Mouse (Mus musculus) testis, adult 10 weeks (tissue): ENCODE measurements around the gene Olfr1260. TPM values are rescaled to one million over a fixed set of nuclear protein-coding genes. Genes with fewer than 3 reads are reported as not detected.

Source experiments
- polyA plus RNA-seq: library from polyadenylated mRNA; stranded (reverse); fragments of 350-450 nt; fragmentation: Illumina TruSeq; extraction: RNeasy Lipid Tissue Mini Kit (QIAGEN cat#74804); gene quantifications from one replicate; pipeline ENCODE4 v1.2.3, GENCODE M21; 2014; ENCODE audit warnings: low read depth, low replicate concordance

Olfr1260 gene
- polyA plus RNA-seq: not detected

GRCm38 (mm10) chr2:89974184-89974583, at the start of gene Olfr1260:
Olfr1260 (plus strand) TSS chr2:89974340.

GRCm38 (mm10) chr2:89927009-89927408, 47.1 kb upstream of the Olfr1260 start, which contains the start of gene Olfr1258:
Olfr1258 (plus strand) TSS chr2:89927309.

GRCm38 (mm10) chr2:89948564-89948963, 25.6 kb upstream of the Olfr1260 start, which contains the start of gene Olfr1259:
Olfr1259 (minus strand) TSS chr2:89948664.

DNA sequence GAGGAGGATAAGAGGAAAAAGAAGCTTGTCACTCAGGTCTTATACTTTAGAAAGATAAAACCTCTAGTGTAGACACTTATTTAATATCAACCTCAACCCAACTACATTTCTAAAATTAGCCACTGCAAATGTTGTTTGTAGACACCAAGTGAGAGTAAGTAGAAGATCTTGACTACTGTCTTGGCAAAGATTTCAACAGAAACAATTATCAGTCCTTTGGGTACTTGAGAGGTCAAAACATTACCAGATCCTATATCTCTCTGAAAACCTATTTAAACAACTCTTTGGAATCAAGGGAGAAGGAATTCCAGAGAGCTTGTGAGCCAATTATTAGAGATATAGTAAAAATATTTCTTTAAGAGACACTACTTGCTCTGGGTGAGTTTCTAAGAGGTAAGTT, 16.8 kb downstream of the Olfr1260 start, which contains the start of gene Olfr1261:
Gene Olfr1261 (plus strand): TSS at position 301 of the 400 bp plus-strand sequence.

DNA sequence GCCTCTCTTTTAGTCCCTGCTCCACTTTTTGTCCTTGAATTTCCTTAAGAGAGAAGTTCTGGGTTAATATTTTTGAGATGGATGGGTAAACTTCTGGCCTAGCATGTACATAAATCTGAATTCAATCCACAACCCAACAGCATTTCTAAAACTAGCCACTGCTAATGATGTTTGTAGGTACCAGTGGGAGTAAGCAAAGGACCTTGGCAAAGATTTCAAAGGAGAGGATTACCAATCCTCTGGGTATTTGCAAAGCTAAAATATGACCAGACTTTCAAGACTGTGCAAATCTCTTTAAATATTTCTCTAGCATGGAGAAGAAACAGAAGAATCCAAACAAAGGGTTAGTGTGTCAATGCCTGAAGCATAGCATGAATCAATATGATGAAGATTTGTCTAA, 25.7 kb downstream of the Olfr1260 start, which contains the start of gene Olfr1262:
Gene Olfr1262 (plus strand): TSS at position 301 of the 400 bp plus-strand sequence.

DNA sequence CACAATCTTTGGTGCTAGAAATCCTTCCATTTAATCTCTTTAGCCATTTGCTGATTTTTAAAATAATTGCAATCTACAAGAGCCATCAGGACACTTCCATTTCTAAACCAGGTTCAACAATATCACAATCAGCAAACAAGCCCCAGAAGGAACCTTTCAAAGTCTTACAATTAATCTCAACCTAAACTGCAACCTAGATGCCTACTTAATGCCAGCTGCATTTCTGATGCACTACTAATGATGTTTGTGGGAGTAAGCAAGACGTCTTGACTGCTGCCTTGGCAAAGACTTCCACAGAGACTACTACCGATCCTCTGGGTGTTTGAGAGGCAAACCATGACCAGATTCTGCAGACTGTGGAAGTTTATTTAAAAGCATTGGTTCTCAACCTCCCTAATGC, 37.7 kb downstream of the Olfr1260 start, which contains the start of gene Olfr1263:
Gene Olfr1263 (plus strand): TSS at position 301 of the 400 bp plus-strand sequence.

DNA sequence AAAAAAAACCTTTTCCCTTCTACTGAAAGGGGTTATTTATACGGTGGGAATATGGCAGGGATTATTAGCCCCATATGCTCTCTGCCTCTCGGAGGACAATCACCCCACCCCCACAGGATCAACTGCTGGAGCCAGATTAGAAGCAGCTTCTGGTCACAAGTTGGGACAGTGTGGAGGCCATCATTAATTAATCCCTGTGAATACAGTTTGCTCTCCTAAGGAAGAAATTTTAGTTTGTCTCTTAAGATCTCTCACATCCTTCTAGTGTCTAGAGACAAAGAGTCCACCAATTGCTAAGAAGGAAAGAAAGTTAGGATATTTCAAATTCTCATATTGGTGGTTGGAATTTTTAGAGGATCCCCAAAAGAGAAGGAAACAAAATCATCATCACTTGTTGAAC, 51.3 kb downstream of the Olfr1260 start, which contains the start of gene Olfr1264:
Gene Olfr1264 (minus strand): TSS at position 101 of the 400 bp plus-strand sequence.

Other genes with a start within 250 kb of the Olfr1260 start
- not detected for gene Olfr1252, start 249.3 kb upstream of the Olfr1260 start, polyA plus RNA-seq
- gene Olfr1253, start 217.2 kb upstream of the Olfr1260 start, polyA plus RNA-seq: not detected
- gene Olfr1254, start 180.7 kb upstream of the Olfr1260 start, polyA plus RNA-seq: not detected
- not detected for gene Olfr1255, start 162.3 kb upstream of the Olfr1260 start, polyA plus RNA-seq
- not detected for gene Olfr1256, start 132.8 kb upstream of the Olfr1260 start, polyA plus RNA-seq
- not detected for gene Olfr48, start 126.1 kb upstream of the Olfr1260 start, polyA plus RNA-seq
- gene Olfr1257, start 95.9 kb upstream of the Olfr1260 start, polyA plus RNA-seq: 0.14 TPM
- not detected for gene Olfr1258, start 47.0 kb upstream of the Olfr1260 start, polyA plus RNA-seq
- gene Olfr1259, start 25.7 kb upstream of the Olfr1260 start, polyA plus RNA-seq: 0.07 TPM
- not detected for gene Olfr1261, start 16.9 kb downstream of the Olfr1260 start, polyA plus RNA-seq
- gene Olfr1262, start 25.8 kb downstream of the Olfr1260 start, polyA plus RNA-seq: 0.03 TPM
- gene Olfr1263, start 37.8 kb downstream of the Olfr1260 start, polyA plus RNA-seq: 0.04 TPM
- gene Olfr1264, start 51.2 kb downstream of the Olfr1260 start, polyA plus RNA-seq: not detected
- gene Olfr1265, start 61.0 kb downstream of the Olfr1260 start, polyA plus RNA-seq: not detected
- not detected for gene Olfr140, start 89.3 kb downstream of the Olfr1260 start, polyA plus RNA-seq
- not detected for gene Olfr1269, start 147.1 kb downstream of the Olfr1260 start, polyA plus RNA-seq
- gene Olfr32, start 168.0 kb downstream of the Olfr1260 start, polyA plus RNA-seq: 0.49 TPM
- gene Olfr1270, start 178.8 kb downstream of the Olfr1260 start, polyA plus RNA-seq: 0.29 TPM